Mouse (Mus musculus): Measurements from ENCODE around the gene Kcna5. TPM values are rescaled to one million over a fixed set of nuclear protein-coding genes. Genes with fewer than 3 reads are reported as not detected.

Kcna5 gene
- total RNA-seq, 2 experiments from 2014 or later = 31.5 to 31.8 TPM

GRCm38 (mm10) chr6:126542724-126543123 lies 7.5 kb upstream of the Kcna5 start:
- intact Hi-C loops (cut with DNase I) = no loop called here
- DNase-seq = no peak

DNA sequence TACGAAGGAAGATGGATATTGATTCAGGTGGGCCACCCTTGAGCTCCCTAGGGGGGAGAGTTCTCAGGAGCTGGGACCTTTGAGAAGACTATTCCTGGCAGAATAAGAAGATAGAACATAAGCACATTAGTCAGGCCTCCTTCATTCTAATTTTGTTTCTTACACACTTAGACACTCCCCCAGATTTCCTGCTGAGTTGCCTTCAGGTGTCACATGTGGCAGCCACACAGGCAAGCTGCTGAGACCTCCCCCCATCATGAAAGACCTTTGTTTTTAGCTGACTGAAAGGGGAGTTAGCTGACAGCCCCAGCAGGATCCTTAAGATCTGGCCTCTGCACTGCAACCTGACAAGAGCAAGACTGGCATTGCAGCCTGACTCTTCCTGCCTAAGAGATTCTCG lies 2.3 kb upstream of the Kcna5 start:
- no peak for DNase-seq
- intact Hi-C loops (cut with DNase I) = loop anchor here (2.0 kb wide), 1 partner anchor 13 kb away; no protein-coding TSS in a partner anchor

GRCm38 (mm10) chr6:126536926-126537325 lies 1.7 kb upstream of the Kcna5 start:
- no peak for DNase-seq

DNA sequence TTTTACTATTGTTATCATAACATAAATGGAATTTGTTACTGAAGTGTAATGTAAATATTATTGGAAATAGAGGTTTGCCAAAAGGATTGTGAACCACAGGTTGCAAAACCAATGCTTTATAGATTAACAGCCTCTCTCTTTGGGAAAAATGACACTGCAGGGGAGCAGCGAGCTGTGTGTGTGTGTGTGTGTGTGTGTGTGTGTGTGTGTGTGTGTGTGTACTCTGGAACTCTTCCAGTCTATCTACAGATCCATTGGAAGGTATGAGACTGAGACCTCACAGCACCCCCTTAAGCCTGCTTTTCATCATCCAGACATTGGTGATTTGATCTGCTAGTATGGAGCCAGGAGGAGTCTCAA lies 679 bp upstream of the Kcna5 start:
- intact Hi-C loops (cut with DNase I) = loop anchor here (2.0 kb wide), 1 partner anchor 15 kb away; no protein-coding TSS in a partner anchor
- no peak for DNase-seq

More at GRCm38 (mm10) chr6:126536926-126537325, 1.7 kb upstream of the Kcna5 start:
- intact Hi-C loops (cut with DNase I) = loop anchor here (2.0 kb wide), 1 partner anchor 14 kb away; no protein-coding TSS in a partner anchor

- intact Hi-C loops (cut with DNase I) = no loop called here
- peak in 1 of 2 experiments; percentile 16 for DNase-seq
Measured at GRCm38 (mm10) chr6:126534531-126535207, 543 bp downstream of the Kcna5 start.

GRCm38 (mm10) chr6:126531306-126531705 lies 3.9 kb downstream of the Kcna5 start:
- intact Hi-C loops (cut with DNase I) = no loop called here
- no peak for DNase-seq

DNA sequence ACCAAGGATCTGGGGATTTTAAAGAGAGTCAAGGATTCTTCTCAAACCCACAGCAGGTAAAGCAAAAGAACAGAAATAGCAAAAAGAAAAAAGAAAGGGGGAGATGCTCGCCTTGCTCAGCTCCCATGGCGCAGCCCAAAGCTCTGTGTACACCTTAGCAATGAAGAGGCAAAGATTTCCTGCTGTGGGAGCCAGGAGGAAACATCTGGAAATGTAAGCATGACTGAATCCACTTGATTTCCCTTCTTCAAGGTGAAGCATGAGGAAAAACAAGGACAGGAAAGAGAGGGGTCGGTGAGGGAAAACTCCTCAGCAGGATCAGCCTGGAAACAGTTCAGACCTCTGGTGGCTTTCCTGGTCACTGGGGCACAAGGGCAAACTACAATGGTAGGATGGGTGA lies 5.2 kb downstream of the Kcna5 start:
- intact Hi-C loops (cut with DNase I) = no loop called here

GRCm38 (mm10) chr6:126514720-126515119 lies 20.5 kb downstream of the Kcna5 start:
- intact Hi-C loops (cut with DNase I) = no loop called here
- no peak for DNase-seq

More for the DNA sequence above, 5.2 kb downstream of the Kcna5 start:
- no peak for DNase-seq

DNA sequence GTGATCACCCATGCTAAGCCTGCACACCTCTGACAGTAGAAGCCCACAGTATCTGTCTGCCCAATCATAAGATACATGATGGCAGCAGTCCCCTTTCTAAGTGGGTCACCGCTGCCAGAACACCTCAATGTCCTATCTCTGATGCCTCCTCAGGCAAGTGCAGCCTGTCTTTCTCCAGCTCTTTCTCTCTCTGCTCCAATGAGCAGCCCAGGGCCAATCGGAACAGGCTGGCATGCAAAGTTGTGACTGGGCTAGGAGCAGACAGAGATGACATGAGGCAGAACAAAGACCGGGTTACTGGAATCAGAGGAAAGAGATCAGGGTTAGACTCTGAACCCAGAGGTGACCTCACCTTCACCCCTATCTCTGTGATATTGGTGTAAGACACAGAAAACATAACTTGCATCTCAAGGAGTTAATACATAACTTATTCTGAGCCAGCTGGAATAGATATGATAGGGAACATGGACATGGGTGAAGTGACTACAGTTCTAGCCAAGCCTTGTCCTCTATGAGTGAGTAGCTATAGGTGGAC lies 21.4 kb downstream of the Kcna5 start:
- intact Hi-C loops (cut with DNase I) = no loop called here
- DNase-seq = no peak

DNA sequence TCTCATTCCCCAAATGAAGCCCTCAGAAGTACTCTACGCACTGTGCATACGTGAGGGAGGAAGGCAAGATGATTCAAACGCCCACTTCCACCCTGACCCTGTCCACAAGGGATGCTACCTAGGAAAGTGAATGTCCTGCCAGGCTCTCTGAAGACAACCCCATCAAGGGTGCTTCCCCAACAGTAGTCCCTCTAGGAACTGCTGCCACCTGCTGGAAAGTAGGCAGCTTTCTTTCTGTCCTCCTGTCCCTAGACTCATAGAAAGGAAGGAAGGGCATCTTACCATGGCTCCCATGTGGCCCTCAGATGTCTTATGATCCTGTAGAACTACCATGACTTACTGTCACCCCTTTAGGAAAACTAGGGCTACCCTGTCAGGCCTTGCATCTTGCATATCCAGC lies 22.1 kb downstream of the Kcna5 start:
- peak; percentile 51 to 62 for DNase-seq
- intact Hi-C loops (cut with DNase I) = no loop called here

DNA sequence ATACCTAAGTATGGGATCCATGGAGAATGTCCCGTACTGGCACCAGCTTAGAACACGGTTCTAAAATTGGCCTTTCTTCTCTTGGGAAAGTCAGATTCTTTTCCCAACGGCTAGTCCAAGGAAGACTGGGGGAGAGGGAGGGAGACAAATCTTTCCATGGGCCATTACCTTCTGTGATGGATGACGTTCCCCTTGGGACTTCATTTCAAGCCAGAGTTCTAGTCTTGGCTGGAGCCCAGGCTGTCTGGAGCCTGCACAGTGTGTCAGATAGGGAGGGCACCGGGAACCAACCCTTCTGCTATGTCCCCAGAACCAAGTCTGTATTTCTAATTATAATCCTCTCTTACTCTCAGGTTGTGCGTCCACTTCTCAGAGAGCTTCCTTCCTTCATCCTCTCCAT lies 26.5 kb downstream of the Kcna5 start:
- no peak for DNase-seq
- intact Hi-C loops (cut with DNase I) = no loop called here

DNA sequence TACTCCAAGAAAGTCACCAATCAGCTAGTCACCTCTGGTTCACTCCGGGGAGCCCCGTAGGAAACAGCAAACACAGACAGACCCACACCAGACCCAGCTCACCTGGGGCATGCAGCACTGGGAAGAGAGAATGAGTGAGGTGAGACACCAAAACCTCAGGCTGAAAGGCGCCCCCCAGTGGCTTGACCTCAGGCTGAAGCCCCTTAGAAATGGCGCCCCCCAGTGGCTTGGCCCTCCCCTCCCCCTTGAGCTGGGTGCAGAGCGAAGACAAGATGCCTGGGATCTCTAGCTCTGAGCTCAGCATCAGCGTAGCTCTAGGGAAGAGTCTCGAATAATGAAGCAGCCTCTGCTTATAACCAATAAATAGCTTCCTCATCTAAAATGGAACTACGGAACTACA lies 31.3 kb downstream of the Kcna5 start:
- intact Hi-C loops (cut with DNase I) = no loop called here
- no peak for DNase-seq

GRCm38 (mm10) chr6:126502691-126503301 lies 32.4 kb downstream of the Kcna5 start:
- intact Hi-C loops (cut with DNase I) = no loop called here
- DNase-seq = peak; percentile 38 to 47

DNA sequence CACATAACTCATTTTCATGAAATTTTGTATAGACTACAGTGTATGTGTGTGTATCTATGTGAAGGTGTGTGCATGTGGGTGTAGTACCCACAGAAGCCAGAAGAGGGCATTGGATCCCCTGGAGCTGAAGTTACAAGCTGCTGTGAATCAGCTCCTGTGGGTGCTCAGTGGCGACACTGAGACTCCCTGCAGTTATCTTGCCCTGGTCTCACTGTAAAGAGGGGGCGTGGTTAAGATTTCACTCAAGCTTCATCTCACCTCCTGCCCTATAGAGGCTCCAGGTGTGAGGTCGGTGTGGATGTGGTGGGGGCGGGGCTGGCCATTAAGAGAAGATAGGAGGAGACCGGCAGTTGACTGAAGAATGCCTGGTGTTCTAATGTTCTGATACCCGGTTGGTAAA lies 34.2 kb downstream of the Kcna5 start:
- DNase-seq = no peak
- intact Hi-C loops (cut with DNase I) = loop anchor here (1.0 to 2.0 kb wide), 2 partner anchors 51 to 204 kb away; no protein-coding TSS in a partner anchor

DNA sequence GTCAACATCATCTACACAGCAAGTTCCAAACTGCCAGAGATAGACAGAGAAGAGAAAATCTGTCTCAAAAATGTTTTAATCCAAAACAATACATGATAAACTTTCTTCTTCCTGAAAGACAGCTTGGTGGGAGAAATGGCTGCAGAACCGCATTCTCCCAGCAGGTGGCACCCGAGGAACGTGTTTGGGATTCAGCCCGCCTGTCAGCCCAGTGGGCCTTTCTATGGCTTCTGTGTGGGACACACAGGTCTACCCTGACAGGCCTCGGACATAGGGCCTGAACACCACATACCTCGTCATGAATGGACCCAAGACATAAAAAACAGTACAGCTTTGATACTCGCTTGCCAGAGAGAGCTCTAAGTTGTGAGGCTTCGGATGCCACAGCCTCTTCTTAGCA lies 35.1 kb downstream of the Kcna5 start:
- peak; percentile 85 to 91 for DNase-seq
- intact Hi-C loops (cut with DNase I) = loop anchor here (1.0 to 2.0 kb wide), 2 partner anchors 52 to 205 kb away; no protein-coding TSS in a partner anchor

DNA sequence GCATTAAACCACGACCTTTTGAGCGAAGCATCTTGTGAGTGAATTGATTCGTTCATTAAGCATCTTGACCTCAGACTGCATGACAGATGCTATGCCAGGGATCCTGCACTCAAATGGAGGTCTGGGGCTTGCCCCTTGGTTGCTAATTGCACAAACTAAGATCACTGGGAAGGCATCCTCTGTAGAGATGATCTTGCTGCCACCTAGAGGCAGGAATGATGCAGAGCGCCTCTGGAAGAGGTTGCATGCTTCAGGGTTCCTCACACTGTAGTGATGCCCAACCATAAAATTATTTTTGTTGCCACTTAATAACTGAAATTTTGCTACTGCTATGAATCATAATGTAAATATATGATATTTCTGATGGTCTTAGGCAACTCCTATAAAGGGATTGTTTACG lies 37.3 kb downstream of the Kcna5 start:
- intact Hi-C loops (cut with DNase I) = no loop called here
- DNase-seq = peak; percentile 48 to 70

- intact Hi-C loops (cut with DNase I) = no loop called here
- DNase-seq = no peak
Measured at GRCm38 (mm10) chr6:126497173-126497839, 37.9 kb downstream of the Kcna5 start.

GRCm38 (mm10) chr6:126487136-126487535 lies 48.1 kb downstream of the Kcna5 start:
- no peak for DNase-seq
- intact Hi-C loops (cut with DNase I) = no loop called here

DNA sequence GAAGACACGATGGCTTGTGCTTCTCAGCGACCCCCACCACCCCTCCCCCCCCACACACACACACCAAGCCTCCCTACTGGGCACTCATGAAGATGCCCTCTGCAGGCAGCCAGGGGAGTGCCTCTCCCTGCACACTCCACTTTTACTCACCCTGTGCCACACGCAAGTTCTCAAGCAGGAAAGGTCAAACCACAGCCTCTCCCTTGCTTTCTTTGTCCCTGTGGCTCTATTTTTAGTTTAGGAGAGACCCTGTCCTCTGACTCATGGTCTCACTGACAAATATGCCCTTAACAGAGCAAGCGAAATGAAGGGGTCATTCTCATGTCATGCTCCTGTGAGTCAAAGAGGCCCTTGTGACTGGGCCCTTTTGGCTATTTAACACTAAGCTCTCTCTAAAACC lies 50.3 kb downstream of the Kcna5 start:
- intact Hi-C loops (cut with DNase I) = no loop called here

DNA sequence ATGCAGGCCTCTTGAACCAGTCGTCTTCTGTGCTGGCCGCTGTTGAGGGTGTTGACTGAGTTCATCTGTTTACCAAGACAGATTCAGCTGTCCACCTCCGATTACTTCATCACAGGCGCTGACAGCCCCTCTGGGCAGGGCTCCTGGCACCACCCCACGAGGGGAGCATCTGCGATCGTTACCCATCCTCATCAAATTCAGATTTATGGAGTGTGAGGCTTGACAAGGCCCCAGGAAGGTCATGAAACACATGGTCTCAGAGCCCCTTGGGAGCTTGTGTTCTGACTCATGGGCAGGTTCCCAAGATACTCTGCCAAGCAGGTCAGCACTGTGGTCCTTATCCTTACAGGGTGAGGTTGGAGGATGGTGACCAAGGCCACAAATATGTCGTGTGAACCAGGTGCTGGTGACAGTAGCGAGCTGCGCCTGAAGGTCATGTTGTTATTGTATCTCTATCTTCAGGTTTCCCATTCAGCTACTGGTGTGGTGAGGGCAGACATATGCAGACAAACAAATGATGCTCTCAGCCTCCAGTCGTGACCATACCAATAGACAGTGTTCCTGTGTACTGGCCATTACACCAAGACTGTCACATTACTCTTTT lies 51.8 kb downstream of the Kcna5 start:
- intact Hi-C loops (cut with DNase I) = no loop called here
- DNase-seq = peak in 1 of 2 experiments; percentile 41

More for the DNA sequence above, 50.3 kb downstream of the Kcna5 start:
- DNase-seq = no peak

All from heart, postnatal 14 days (tissue).